Mouse (Mus musculus): ENCODE measurements around the gene Abl2.
"Not testable (repeated sequence)": the region's sequence is repeated elsewhere in the genome, so short reads cannot be mapped to it uniquely, and the experiment has no call there.

Gene Abl2

DNA sequence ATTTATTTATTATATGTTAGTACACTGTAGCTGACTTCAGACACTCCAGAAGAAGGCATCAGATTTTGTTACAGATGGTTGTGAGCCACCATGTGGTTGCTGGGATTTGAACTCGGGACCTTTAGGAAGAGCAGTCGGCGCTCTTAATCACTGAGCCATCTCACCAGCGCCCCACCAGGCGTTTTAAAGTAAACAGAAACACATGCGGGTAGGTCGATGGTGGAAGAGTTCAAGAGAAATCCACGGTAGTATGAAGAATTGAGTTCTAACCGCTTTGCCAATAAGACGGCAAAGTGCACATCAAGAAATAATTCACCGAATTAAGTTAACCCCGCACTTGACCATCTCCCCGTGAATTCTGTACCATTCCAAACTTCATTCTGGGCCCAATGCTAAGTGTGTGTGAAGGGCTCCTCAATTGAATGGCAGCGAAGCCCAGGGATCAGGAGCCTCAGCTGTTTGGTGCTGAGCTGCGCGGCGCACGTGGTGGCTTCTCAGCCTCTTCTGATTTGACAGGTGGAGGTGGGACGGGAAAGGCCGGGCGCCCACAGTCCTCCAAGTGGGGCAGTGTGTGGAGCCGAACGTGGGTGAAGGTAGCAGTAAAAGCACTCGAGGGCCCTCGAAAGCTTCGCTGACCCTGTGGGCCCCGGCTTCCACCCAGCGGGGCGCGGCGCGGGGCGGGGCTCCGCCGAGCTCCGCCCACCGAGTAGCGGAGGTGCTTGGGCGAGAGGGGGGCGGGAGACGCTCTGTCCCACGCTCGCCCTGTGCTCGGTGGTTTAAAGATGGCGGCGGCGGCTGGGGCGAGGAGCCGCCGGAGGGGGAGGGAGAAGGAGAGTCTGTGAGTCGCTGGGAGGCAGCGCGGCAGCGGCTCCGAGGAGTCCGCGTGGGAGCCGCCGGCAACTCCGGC is at the start of gene Abl2:
Abl2 (plus strand) TSS at position 763 of the 907 bp plus-strand sequence.
- DNase-seq (ENCODE audit: low read depth, low spot score) = peak; percentile 90

DNA sequence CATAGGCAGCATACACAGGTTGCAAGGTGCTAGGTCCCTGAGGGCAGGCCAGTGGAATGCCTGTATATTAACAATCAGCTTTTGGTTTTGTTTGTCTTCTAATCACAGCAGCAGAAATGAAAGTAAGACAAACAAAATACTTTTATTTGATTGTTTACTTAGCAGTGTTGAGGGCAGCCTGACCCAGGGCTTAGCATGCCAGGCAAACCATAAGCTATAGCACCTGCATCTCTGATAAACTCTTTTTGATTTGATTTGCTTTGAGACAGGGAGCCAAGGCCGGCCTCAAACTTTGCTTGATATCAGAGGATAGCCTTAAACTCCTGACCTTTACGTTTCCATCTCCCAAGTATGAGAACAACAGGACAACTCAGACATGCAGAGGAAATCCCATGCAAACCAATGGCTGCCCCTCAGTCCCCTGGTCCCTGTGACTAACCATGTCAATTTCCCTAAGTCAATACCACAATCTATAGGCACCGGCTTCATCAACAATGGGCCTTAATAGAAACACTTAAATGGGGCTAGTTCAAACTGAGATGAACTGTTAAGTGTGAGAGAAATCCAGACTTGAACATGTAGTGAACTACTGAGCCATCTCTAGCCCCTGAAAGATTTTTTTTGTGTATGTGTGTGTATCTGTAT is 38.3 kb upstream of the Abl2 start:
- no peak for DNase-seq (ENCODE audit: low read depth, low spot score)

DNA sequence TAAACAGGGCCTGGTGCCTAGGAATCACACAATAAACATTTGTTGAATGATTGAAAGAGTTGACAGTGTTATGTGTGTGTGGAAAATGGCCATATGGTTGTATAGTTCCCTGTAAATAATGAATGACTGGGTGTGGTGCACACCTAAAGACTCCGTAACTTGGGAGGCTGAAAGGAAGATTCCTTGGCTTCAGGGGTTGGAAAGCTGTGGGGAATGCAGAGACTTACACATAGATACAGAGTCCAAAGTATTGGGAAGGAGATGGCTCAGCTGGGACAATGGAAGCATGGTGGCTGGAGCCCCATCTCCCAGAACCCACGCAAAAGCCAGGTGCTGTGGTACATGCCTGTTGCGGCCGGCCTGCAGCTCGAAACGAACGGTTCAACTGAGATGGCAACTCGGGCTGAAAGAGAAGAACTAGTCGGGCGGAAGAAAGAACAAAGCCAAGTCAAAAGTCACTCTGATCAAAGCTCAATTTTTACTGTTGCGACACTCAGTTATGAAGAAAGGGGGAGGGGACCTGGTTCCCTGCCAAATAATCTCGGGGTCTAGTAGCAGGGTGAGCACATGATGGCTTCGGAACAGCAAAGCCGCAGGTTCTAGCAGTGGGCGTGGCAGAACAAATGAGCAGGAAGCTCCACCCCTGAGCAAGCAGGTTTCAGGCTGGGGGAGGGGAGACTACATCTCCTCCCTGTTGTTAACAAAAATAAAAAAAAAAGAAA is 36.6 kb upstream of the Abl2 start:
- DNase-seq (ENCODE audit: low read depth, low spot score) = no peak

DNA sequence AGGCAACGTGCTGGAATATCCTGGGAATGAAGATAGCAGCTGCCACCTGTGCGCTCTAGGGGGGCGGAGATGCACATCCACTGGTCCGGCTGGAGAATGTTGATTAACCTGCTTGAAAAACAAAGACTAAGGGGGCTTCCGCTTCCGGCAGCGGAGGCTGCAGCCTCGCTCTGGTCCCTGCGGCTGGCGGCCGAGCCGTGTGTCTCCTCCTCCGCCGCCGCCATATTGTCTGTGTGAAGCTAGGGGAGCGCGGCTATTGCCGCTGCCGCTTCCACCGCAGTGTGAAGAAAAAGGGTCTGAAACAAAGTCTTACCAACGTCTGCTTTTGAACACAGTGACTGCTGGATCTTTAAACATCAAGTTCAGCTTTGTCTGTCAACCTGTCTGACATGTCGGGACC is 34.7 kb upstream of the Abl2 start, which contains the start of gene Gm10031:
Gm10031 (plus strand) TSS at position 171 of the 400 bp plus-strand sequence.
- DNase-seq (ENCODE audit: low read depth, low spot score) = not testable (repeated sequence)

DNA sequence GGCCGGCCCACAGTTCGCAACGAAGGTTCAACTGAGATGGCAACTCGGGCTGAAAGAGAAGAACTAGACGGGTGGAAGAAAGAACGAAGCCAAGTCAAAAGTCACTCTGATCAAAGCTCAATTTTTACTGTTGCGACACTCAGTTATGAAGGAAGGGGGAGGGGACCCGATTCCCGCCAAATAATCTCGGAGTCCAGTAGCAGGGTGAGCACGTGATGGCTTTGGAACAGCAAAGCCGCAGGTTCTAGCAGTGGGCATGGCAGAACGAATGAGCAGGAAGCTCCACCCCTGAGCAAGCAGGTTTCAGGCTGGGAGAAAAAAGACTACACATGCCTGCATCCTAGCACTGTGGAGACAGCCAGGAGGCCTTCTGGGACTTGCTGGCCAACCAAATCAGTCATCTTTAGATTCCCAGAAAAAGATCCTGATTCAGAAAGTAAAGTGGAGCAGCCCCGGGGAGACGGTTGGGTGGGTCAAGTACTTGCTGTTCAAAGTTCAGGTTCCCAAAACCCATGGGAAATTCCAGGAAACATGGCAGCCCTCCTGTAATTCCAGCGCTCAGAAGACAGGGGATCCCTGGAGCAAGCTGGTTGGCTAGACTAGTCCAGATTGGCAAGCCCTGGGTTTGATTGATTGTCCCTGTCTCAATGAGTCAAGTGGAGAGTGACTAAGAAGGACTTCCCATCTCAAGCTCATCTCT is 26.0 kb upstream of the Abl2 start:
- DNase-seq (ENCODE audit: low read depth, low spot score) = not testable (repeated sequence)

DNA sequence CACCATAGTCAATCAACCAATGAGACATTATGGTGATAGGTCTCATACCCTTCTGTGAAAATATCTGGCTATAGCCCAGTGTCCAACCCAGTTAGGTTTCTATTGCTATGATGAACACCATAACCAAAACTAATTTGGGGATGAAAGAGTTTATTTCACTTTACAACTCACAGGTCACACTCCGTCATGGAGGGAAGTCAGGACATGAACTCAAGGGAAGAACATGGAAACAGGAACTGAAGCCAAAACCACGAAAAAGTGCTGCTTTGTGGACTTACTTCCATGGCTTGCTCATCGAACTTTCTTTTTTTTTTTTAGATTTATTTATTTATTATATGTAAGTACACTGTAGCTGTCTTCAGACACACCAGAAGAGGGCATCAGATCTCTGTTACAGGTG is 25.1 kb upstream of the Abl2 start:
- DNase-seq (ENCODE audit: low read depth, low spot score) = no peak

DNA sequence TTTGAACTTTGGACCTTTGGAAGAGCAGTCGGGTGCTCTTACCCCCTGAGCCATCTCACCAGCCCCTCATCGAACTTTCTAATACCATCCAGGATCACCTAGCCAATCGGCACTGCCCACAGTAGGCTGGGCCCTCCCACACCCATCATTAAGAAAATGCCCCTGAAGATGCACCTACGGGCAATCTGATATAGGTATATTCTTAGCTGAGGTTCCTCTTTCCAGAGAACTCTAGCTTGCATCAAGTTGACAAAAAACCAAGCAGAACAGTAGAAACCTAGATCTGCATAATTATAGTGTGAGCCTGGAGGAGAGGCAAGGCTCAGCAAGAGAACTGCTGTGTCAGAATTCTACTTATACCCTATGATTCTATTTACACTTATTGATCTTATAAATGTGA is 24.7 kb upstream of the Abl2 start:
- DNase-seq (ENCODE audit: low read depth, low spot score) = no peak

DNA sequence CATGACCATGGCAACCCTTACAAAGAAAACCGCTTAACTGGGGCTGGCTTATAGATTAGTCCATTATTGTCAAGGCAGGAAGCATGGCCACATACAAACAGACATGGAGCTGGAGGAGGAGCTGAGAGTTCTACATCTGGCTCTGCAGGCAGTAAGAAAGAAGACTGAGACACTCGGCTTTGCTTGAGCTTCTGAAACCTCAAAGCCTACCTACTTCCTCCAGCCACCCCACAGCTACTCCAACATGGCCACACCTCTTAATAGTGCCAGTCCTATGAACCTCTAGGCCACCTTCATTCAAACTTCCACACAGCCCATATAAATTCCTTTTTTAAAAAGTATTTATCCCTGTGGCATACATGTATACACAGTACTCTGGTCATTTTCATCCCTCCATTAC is 21.6 kb upstream of the Abl2 start:
- DNase-seq (ENCODE audit: low read depth, low spot score) = no peak

DNA sequence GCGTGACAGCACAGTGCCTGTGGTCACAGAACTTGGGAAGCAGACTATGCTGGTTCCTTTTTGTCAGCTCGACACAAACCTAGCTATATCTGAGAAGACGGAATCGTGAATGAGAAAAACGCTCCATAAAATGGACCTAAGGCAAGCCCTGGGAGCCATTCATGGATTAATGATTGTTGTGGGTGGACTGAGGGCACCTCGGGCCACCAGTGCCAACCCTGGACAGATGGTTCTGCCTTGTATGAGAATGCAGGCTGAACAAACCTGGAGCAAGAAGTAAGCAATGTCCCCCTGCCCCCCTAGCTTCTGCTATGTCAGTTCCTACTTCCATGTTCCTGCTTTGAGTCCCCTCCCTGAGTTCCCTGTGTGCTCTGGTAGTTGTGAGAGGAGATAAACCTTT is 20.9 kb upstream of the Abl2 start:
- no peak for DNase-seq (ENCODE audit: low read depth, low spot score)

DNA sequence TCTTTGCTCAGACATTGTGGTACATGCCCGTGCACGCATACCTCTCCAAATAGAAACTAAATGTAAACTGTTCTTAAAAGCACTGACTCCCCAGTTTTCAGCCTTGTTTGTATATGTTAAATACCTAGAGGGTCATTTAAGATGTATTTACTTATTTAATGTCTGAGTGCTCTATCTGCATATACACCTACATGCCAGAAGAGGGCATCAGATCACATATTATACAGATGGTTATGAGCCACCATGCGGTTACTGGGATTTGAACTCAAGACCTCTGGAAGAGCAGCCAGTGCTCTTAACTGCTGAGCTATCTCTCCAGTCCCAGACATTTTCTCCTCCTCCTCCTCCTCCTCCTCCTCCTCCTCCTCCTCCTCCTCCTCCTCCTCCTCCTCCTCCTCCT is 20.2 kb upstream of the Abl2 start:
- DNase-seq (ENCODE audit: low read depth, low spot score) = peak; percentile 8

DNA sequence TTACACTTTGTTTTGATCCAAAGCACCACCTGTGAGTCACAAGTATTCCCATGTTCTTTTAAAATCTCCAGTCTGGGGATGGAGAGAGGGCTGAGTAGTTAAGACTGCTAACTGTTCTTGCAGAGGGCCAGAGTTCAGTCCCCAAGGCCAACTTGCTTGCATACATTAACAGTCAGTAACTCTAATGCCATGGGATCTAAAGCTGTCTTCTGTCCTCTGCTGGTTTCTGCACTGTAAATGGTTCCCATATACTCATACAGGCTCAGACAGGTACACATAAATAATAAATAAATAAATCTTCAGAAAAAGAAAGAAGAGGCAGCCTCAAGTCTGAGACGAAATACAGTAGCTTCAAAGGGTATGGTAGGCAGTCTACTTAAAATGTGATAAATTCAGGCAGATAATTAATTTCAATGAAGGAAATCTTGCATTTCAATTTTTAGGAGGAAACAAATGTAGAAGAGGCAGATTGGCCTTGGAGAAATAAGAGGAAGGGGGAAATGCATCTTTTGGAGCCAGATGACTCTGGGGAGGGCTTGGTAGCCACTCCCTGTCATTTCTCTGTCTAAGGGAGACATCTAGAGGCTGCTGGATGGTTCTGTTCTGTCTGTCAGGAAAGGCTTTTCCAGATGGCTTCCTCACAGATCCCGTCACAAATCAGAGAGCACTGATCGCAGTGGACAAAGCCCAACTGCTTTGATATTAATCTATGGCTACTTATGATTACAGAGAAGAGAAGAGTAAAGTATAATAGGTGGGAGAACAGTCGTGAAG is 18.6 kb upstream of the Abl2 start:
- no peak for DNase-seq (ENCODE audit: low read depth, low spot score)

DNA sequence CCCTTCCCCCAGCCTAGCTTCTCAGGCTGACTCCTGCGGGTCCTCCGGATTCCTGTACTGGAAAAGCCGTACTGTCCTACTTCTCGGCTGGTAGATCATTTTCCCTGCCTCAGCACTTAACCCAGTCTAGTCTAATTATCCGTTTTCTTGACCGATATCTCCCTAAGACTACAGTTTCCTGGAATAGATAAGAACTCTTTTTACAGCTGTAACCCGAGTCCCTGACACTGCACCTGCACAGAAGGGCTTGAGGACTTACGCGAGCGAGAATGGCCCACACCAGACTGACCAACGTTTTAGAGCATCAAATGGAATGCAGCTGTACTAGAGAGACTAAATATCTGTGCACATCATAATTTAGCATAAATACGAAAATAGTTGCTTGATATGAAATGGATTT is 14.6 kb upstream of the Abl2 start:
- DNase-seq (ENCODE audit: low read depth, low spot score) = no peak

DNA sequence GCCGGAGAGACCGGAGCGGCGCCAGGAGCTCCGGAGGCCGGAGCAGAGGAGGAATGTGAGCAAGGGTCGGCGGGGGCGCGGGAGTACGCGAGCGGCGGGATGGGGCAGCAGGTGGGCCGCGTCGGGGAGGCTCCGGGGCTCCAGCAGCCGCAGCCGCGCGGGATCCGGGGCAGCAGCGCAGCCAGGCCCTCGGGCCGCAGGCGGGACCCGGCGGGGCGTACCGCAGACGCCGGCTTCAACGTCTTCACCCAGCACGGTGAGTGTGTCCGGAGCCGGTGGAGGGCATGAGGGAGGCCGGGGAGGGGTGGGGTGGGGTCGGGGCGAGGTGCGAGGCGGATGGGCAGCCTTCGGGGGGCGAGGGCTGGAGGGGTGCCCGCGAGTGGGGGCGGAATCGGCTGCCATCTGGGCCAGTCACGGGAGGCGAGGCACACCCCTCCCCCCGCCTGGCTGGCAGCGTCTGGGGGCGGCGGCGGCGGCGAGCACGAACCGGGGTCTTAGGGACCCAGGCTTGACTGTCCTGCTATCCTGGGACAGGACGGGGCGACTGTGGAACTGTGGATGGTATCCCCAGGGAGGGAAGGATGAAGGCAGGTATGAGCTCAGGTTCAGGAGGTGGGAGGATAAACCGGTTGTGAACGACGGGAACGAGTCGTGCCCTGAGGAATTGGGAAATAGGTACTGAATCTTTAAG is 509 bp downstream of the Abl2 start:
- DNase-seq (ENCODE audit: low read depth, low spot score) = peak; percentile 43

DNA sequence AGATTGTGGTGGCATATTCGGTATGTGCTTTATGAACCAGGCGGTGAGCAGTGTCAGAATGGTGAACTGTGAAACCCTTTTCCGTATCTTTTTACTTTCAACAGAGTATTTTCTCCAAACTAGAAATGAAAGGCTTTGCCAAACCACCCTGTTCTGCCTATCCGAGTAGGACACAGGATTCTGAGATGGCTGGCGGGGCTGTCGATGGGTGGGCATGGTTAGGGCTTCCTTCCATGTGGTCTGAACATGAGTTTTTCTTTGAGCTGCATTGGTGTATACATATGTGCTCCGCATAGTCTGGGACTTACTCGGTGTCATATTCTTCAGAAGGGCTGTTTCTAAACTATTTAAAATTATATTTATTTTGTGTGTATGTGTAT is 1.0 kb downstream of the Abl2 start:
- no peak for DNase-seq (ENCODE audit: low read depth, low spot score)

DNA sequence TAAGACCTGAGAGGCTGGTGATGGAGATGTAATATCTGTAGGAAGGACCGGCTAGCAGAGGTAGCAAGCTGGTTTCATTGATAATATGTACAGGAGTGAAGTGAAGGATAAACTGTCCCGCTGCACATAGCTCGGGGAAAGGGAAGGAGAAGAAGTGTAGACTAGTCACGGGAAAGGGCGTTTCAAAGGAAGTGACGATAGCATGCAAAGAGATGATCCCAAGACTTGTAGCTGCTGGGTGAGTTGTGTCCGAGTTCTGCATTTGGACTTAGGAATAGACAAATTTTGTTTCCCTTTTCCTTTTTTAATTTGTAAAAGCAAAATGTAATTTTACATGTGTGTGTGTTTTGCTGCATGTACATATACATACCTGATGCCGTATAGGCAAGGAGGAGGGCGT is 1.9 kb downstream of the Abl2 start:
- DNase-seq (ENCODE audit: low read depth, low spot score) = no peak

DNA sequence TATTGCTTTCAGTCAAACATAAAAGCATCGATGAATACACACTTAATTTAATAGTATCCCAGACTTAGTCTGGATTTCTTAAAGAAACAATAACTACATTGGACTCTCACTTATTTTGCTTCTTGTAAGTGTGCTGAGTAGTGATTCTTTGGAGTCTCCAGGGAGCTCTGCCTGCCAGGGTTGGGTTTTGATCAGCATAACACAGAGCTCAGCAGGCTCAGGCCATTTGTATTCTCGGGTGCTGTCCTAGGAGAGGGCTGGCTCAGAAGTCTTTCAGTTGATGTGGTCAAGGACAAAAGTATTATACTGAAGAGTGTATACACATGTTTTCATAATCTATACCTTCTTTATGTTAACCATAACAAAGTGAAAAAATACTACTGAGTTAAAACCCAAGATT is 6.7 kb downstream of the Abl2 start:
- DNase-seq (ENCODE audit: low read depth, low spot score) = no peak

DNA sequence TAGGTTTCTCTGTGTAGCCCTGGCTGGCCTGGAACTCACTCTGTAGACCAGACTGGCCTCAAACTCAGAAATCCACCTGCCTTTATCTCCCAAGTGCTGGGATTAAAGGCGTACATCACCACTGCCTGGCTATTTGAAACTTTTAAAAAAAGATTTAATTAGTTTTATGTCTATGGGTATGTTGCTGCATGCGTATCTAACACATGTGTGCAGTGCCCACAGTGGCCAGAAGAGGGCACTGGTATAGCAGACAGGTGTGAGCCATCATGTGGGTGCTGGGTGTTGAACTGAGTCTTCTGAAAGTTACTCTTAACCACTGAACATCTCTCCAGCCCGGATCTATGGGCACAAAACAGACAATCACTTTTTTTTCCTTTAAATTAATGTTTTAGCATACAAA is 7.5 kb downstream of the Abl2 start:
- DNase-seq (ENCODE audit: low read depth, low spot score) = peak; percentile 20

DNA sequence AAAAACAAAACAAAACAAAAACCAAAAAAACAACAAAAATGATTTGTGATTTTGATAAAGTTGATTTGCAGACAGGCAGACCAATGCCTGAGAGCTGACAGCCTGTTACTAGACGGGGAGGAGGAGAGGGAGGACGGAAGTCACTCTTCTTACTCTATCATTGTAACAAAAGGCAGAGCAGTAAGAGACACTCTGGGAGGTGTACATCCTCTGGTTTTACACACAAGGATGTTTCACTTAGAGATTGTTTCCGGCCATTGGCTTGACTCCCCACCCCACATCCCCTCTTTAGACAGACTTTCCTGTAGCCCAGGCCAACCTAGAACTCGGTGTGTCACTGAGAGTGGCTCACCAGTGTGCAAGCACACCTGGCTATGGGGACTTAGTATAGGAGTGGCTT is 11.0 kb downstream of the Abl2 start:
- no peak for DNase-seq (ENCODE audit: low read depth, low spot score)

DNA sequence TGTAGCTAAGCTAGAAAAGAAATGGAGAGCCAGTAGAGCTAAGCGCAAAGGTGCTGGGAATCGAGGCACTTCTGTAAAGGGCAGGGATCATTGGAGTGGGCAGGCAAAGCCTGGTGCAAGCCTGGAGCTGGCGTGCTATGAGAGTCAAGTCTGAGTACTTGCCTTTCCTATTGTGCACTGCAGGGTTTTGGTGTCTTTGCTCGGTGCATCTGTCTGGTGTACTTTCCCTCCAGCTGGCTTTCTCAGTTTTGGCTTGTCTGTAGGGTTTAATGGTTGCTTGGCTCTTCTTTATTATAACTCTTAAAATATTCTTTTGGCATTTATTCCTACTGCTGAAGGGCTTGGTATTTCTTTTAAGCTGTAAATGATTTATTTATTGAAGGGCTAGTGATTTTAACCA is 14.4 kb downstream of the Abl2 start:
- DNase-seq (ENCODE audit: low read depth, low spot score) = no peak

DNA sequence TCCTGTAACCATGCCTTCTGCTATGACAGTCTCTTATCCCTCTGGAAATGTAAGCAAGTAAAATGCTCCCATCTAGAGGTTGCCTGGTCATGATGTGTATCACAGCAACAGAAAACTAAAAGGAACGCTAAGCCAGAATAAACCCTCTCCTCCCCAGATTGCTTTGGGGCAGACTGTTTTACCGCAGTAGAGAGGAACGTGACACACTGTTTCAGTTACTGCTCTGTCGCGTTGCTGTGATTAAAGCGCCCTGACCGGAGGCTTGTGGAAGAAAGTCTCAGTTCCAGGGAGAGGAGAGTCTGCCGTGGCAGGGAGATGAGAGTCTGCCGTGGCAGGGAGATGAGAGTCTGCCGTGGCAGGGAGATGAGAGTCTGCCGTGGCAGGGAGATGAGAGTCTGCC is 22.6 kb downstream of the Abl2 start:
- DNase-seq (ENCODE audit: low read depth, low spot score) = no peak

DNA sequence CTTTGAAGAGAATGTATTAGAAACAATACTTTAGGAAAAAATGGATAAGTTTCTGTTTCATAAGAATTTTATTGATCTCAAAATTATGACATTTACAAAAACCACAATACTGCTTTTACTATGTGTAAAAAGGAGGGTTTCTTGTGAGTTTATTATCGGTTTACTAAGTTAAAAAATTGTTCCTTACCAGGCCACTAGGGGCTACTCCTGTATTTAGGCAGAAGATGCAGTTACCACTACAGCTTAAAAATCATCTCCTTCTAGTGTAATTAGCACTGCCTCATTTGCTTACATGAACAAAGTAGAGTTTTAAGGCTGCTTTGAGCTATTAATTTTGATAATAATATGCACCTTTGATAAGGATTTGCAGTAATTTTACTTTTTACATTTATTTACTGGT is 25.6 kb downstream of the Abl2 start:
- DNase-seq (ENCODE audit: low read depth, low spot score) = no peak

Measured in mesoderm, embryonic 11.5 days (tissue).